Mouse (Mus musculus) heart, postnatal 14 days (tissue): ENCODE measurements around the gene Tac4. TPM values are rescaled to one million over a fixed set of nuclear protein-coding genes. Genes with fewer than 3 reads are reported as not detected.

ENCODE experiments used
- DNase-seq, 2 experiments: peaks; one replicate each; pipeline ENCODE4 v3.0.0; 2021 to 2022
- intact Hi-C: fragments of 180-260 bp; cut with DNase I; formaldehyde crosslinking; loops from one replicate; pipeline ENCODE4 v1.15.1; 2025
- long read RNA-seq, 2 experiments: library from polyadenylated mRNA; stranded (forward); transcript quantifications; one replicate each; pipeline ENCODE4 v2.0.0; 2021
- total RNA-seq, 2 experiments: library from RNA; stranded (reverse); gene quantifications; 2 replicates each; pipeline ENCODE4 v1.2.3; 2021

Tac4 gene
- total RNA-seq, result not detected
- long read RNA-seq, experiment 1, result 0 reads
- long read RNA-seq, experiment 2, result 0 reads

DNA sequence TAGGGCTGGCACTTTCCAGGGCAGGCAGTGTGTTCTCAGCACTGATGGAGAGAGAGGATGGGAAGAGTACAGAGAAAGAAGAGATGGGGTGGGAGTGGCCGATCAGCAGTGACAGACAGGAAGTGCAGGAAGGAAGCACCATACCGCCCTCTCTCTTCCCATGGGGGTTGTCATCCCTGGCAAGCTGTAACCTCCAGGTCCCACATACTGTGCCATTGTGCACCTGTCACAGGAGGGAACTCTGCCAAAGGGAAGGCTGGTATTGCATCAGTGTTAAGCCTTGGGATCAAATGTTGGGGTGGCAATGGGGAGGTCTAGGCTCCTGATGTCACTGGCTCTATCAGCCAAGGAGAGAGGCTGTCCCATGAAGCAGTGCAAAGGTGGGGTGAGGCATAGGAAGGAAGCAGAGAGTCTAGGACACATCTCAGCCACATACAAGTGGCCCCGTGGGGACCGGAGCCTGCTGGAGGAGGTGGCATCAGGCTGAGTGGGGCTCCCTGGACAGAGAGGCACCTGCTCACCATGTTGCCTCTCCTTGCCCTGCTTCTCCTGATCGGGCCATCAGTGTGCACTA is at the start of gene Tac4:
TSS of gene Tac4 (plus strand) at position 352 of the 574 bp plus-strand sequence.
- no peak for DNase-seq

DNA sequence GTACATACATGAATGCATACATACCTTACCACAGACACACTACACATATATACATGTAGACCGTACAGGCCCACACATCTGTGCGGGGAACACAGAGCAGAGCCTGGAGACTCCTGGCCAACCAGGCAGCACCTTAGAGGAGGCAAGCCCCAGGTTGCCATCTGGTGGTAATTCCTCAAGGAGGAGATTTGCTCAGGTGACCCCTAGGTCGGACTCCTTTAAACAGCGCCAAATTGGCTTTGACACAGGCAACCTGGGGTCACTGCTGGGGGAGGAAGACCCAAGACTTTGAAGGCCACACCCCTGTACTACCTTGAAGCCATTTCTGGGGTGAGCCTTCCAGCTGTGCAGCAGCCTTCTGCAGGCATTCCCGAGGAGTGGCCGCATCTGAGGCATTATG is 47.7 kb upstream of the Tac4 start:
- intact Hi-C loops, result no loop called here
- DNase-seq, result no peak

More for the DNA sequence above, at the start of gene Tac4:
- intact Hi-C loops, result no loop called here

DNA sequence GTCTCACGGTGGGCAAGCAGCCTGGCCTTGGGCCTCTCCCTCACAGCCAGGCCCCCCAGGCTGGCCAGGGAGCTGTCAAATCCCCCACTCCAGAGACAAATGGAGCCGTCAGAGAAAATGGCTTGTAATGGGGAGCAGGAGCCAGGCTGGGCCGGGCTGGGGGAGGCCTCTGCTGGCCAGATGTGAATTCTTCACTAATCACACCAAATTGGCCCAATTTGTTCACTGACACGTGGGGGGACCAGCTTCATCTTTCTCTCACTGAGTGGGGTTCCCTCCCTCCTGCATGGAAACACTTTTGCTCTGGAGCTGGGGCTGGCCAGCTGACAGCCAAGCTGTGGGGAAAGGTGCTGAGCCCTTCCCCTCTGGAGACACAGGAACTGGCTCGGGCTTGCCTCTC is 47.0 kb upstream of the Tac4 start:
- intact Hi-C loops, result no loop called here
- DNase-seq, result no peak

DNA sequence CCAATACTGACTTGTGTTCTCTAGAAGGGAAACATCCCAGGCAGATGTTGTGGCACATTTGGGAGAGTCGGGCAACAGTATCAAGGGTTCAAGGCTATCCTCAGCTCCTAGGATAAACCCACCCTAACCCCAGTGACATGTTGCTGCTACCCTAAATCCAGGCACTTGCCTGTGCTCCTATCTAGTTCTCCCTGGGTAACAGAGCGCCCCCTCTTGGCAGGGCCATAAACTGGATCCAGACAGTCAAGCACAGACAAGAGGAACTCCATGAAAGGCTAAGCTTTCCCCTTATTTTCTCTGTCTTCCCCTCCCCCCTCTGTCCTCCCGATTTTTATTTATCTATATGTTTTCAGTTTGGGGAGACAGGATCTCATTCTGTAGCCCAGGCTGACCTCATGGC is 45.1 kb upstream of the Tac4 start:
- intact Hi-C loops, result no loop called here
- no peak for DNase-seq

DNA sequence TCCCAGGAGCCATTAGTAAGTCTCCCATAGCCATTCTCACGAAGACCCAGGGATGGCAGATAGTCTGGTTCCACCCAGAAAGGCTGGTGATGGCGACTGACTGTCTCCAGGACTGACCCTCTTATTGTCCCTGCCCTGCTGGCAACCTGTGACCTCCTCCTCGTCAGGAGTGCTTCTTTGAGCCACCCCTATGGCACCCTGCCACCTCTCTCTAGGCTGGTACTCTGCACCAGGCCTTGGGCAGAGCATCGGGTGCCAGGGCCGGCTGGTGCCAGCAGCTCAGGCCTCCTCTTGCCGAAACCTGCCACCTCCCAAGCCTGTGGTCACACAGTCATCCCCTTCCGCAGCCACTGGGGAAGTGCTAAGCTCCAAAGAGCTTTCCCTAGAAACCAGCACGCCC is 42.2 kb upstream of the Tac4 start:
- intact Hi-C loops, result no loop called here
- DNase-seq, result no peak

DNA sequence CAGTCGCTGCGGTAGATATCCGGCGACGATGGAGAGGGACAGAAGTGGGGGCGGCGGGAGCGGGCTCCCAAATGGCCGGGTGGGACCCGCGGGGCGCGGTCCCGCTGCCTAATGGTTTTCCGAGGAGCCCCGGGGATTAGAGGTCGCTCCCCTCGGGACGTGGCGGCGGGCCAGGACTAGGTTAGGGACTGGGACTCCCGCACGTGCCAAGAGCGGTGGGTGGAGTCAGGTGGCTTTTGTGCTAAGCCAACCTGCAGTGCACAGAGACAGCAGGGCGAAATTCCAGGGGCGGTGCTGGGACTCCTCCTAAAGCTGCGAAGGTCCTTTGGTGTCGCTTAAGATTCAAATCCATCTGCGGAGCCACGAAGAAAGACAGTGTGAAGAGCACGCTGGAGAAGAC is 37.9 kb upstream of the Tac4 start:
- DNase-seq, result peak; percentile 33 to 35

DNA sequence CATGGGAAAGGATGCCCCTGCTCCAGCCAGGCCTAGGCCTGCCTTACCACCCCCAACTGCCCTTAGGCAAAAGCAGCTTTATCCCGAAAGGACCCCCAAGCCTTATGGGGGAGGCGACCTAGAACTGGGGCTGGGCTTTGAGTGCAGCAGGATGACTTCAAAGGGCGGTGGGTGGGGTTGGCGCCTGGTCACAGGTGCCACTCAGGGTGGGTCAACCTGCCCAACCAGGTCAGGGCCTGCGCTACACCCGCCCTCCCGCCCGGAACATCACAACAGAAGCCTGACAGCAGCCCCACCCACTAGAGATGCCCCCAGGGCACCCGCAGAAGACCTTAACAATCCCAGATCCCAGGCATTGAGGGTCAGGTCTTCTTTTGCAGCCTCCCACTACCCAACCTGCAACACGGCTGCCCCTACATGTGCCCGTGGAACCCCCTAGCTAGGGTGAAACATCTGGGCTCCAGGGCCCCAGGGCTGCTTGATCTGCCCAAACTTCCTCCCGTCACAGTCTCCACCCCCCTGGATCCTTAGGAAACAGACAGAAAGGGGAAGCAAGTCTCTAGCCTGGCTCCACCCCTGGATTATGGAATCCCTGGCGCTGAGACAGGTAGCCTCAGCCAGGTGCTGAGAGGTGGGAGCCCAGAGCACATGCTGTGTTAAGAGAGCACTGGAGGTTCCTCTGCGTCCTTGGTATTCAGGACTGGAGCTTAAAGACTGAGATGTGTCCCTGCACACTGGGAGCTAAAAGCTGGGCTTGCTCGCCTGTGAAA is 37.0 kb upstream of the Tac4 start:
- DNase-seq, result no peak
- intact Hi-C loops, result no loop called here

More for the DNA sequence above, 37.9 kb upstream of the Tac4 start:
- intact Hi-C loops, result no loop called here

DNA sequence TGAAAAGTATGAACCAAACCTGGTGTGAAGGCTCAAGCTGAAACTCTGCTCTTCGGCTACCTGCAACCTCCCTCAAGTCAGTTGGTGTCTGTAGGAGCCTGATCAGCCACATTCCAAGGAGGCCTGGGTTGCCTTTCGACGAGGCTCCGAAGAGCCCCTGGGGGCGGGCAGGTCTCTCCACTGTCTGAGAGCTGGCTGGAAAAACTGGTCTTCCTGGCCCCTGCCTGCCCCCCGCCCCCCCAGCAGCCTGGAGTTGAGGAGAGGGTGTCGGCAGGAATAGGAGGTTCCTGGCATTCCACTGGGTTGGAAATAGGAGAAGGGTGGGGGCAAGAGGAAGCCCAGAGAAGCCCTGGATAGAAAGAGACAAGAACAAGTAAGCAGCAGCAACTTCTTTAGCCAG is 35.9 kb upstream of the Tac4 start:
- intact Hi-C loops, result no loop called here
- no peak for DNase-seq

DNA sequence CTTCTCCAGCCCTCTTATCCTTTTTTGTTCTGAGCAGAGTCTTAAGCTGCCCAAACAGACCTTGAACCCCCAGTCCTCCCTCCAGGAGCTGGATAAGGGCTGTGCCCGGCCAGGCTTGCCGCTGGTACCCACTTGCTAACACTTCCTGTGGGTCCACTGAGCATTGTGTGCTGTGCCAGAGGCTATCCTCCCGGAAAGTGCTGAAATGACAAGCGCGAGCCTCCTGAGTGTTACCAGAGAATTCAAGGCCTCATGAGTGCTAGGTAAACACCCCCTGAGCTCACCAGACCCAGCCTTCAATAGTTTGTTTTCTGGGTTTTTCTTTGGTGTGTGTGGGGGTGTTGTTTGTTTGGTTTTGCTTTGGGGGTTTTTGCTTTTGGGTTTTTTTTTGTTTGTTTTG is 33.9 kb upstream of the Tac4 start:
- no peak for DNase-seq
- intact Hi-C loops, result no loop called here

DNA sequence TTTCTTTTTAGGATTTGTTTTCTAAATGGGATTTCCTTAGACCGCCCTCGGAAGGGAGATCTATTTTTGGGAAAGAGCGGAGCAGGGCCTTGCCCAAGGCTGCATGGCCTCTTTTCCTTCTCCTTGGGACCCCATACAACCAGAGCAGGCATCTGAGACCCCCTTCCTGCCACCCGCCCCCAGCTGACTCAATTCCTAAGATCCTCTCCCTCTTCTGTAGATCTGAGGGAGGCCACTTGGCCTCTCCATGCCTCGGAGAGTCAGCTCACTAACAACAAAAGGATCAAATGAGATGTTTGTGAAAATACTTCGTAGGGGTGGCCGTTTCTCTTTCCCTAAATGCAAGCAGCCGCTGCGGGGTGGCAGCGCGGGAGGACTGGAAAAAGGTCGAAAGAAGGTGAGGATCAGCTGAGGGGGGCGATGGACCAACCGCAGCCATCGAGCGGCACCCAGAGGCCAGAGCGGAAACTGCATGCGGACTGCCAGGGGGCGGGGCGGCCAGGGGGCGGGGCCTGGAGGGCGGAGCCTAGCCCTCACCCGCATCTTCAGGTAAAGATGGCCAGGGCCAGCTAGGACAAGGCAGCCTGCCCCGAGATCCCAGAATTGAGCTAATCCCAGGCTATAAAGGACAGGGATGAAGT is 29.5 kb upstream of the Tac4 start:
- DNase-seq, result peak; percentile 77 to 84

DNA sequence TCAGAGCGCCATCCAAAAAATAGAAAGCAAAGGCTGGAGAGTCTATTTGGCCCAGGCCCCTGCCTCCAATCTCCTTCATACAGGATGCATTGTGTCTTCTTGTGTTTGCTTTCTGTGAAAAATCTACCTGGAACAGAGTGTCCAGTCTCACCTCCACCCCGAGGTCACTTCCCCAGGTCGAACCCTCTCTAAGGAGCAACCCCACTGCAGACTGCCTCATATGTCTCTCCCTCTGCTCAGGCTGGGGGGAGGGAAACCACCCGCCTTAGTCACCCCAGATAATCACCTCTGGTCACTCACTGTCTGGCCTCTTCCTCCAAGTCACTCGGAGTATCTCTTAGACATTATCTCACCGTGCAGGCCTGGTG is 29.0 kb upstream of the Tac4 start:
- DNase-seq, result no peak
- intact Hi-C loops, result loop anchor here (1.0 kb wide), 1 partner anchor 114 kb away; no protein-coding TSS in a partner anchor

More for the DNA sequence above, 29.5 kb upstream of the Tac4 start:
- intact Hi-C loops, result loop anchor here (1.0 kb wide), 1 partner anchor 114 kb away; no protein-coding TSS in a partner anchor

DNA sequence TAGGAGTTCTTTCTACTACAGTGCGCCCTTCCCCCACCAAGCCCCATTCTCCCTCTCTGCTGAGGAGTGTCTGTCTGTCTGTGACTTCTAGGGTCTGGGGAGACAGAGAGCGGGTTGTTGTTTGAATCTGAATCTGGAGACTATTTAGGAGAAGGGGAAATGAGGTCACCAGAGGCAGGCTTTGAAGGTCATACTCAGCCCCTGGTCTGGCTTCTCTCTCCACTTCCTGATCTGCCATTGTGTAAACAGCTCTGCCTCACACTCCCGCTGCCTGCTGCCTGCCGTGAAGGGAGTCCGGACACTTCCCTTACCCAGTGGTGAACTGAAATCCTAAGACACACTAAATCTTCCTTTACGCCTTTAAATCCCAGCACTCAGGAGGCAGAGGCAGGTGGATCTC is 22.9 kb upstream of the Tac4 start:
- intact Hi-C loops, result no loop called here
- no peak for DNase-seq

DNA sequence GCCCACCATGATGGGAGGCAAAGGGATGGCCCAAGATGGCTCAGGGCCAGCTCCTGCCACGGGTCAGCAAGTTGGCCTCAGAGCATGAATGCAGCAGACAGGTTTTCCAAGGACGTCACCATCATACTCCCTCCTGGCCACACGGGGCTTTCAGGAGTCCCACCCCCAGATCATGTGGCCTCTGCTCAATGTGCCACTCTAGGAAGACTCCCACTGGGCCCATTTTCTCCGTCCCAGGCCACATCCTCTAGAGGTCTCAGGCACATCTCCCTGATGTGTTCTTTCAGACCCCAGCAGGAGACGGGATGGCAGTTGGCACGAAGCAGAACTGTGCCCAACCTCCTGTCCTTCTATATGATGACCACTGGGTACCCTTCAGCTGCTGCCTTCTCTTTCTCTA is 18.7 kb upstream of the Tac4 start:
- DNase-seq, result no peak
- intact Hi-C loops, result no loop called here

DNA sequence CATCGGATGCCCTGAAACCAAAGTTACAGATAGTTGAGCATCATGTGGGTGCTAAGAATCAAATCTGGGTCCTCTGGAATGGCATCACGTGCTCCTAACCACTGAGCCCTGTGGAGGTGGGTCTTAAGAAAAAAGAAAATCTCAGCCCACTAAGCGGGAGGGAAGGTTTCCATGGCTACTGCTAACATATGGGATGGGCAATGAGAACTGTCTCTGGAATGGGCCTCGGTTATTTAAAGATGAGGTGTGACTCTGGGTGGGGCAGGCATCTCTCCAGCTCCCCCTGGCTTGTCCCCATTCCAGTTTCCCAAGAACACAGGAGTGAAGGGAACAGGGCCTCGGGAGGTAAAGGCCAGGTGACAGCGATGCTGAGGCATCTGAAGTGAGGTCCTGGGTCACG is 15.9 kb upstream of the Tac4 start:
- intact Hi-C loops, result no loop called here
- no peak for DNase-seq

DNA sequence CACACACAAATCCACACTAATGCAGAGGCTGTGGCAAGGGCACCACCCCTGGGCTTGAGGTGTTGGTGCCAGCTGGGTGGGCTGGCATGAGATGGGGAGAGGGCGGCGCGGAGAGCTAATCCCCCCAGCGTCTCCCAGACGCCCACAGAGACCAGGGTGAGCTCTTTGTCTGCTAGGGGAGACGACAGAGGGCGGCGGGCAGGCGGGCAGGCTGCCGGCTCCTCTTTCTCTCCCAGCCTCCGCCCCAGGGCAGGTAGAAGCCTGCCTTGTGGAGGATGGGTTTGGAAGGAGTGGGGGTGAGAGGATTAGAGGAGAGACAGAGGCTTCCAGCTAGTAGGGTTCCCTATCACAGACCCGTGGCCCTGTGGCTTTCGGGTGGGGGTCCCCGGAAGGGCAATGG is 14.3 kb upstream of the Tac4 start:
- DNase-seq, result no peak
- intact Hi-C loops, result no loop called here

DNA sequence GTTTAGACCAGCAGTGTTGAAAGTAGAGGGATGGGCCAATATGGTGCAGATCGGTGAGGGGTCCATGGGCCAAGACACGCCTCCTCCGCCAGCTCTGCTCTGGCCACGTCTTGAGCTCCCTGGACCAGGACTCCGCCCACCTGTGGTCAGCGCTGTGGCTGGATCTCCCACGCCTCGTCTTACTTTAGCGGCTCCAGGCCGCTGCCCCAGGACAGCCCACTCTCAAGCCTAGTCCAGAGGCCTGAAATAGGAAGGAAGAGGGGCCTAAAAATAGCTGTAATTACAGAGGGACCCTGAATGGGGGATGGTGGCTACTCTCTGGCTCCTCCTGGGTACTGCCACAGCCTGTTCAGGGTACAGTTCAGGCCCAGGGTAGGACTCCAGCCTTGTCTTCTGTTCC is 11.2 kb upstream of the Tac4 start:
- intact Hi-C loops, result no loop called here
- no peak for DNase-seq

DNA sequence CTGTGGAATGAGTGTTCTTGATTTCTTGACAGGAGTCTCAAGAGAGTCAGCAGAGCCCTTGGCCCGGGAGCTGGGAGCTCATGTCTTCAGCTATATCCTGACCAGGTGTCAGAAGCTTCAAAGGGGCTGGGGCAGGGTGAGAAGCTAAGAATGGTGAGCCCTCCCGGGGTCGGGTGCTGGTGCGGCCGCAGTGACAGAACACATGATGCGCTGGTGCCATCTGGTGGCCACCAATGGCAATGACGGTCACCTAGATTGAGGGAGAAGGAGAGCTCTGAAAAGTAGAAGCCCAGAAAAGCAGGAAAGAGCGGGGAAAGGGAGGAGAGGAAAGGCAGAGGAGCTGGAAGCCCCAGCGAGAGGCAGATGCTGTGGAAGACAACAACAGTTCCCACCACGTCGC is 10.0 kb upstream of the Tac4 start:
- intact Hi-C loops, result loop anchor here (1.0 kb wide), 1 partner anchor 134 kb away; no protein-coding TSS in a partner anchor
- peak; percentile 81 to 87 for DNase-seq

DNA sequence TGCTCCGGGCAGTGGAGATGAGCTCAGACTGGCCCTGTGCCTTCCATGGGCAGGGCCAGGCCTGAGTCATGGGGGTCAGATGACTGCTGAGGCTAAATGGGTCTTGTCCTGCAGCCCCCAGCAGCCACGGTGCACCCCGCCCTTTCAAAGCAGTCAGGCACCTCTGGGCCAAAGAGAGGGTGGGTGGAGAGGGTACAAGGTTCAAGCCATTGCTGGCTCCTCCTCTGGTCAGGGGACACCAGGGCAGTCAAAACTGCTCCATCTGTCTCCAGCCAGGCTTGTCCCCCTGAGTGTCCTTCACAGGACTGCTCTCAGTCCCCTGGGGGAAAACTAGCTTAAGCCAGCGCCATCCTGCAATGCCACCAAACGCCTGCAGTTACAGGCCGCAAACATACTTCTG is 9.2 kb upstream of the Tac4 start:
- no peak for DNase-seq
- intact Hi-C loops, result no loop called here

DNA sequence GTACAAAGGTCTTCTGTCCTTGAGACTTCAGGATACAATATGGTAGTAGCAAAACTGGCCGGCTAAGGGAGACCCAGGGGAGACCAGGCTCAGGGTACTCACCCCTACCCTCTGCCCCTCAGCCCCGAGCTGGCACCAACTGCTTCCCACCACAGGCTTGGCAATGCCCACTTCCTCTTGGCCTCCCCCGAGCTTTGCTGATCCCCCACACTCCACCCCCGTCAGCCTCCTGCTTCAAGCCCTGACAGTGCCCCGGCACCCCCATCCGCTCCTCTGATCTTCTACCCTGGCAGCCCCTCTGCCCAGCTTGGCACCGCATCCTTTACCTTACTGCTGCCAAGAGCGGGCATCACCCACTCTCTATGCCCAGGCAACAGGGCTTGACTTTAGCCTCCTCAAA is 7.2 kb upstream of the Tac4 start:
- intact Hi-C loops, result no loop called here

DNA sequence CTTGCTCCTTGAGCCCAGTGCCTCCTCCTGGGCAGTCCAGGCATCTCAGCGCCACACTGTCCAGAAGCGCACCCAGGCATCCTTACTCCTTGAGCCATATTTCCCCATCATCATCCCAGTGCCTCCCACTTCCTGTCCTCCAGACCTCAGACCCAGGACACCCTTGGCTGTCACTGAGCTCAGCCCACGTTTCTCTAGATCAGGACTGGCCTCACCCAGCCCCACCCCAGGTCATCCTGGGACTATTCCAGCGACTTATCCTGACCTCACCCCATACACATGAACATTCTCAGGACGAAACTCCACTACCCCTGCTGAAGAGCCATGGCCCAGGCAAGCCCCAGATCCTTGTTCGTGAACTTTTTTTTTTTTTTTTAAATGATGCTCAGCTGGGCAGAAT is 5.6 kb upstream of the Tac4 start:
- intact Hi-C loops, result loop anchor here (5.0 kb wide), 1 partner anchor 213 kb away; the partner anchor contains the start of gene Pdk2
- DNase-seq, result no peak

More for the DNA sequence above, 7.2 kb upstream of the Tac4 start:
- no peak for DNase-seq

DNA sequence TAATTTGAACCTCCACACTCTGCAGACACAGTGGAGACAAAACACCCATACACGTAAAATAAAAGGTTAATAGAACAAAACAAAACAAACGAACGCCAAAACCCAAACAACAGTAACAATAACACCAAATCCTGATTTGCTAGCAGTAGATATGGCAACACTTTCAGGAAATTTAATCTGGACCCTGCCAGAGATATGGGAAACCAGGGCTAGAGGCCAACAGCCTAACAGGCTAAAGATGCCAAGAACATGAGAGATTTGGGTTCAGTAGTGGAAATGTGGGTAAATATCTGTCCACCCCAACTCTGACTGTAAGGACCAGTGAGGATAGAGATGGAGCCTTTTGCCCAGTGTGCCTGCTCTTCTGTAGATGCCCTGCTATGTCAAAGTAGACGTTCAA is 3.4 kb upstream of the Tac4 start:
- intact Hi-C loops, result loop anchor here (2.0 to 5.0 kb wide), 4 partner anchors 39 to 263 kb away; partner anchors contain the start of gene Pdk2

More for the DNA sequence above, 3.4 kb upstream of the Tac4 start:
- no peak for DNase-seq
